ENCODE assay signal across 16 mouse cellular contexts in the genomic region with DNA sequence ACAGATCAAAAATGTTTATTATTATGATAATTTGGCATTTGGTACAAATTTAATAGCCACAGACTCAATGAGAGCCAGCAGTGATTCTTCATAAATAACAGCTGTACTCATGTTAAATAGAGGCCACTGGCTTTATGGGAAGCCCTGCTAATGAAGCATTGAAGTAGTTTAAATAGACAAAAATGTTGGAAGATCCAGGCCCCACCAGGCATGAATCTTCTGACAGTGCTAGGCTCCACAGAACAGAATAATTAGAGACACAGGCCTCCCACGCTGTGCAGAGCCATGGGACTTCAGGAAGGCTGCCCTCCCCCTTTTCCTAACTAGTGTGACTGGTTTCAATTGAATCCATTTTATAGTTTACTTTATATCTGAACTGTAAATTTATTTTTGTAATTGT. TPM values are rescaled to one million over a fixed set of nuclear protein-coding genes. Genes with fewer than 3 reads are reported as not detected.
DNase-seq lines count a peak whose midpoint lies in the region; ATAC-seq and TF ChIP-seq lines count a peak whose summit lies in the region.
"Had no signal": no experiment of that assay in that cellular context is flagged by ENCODE, and none has a peak within 500 bp of the region (broad histone marks: within the 10 kb centered on the region; RNA-seq: fewer than 3 reads in every experiment).

No protein-coding gene starts in this region.

- H3K27ac ChIP-seq in forebrain, embryonic 11.5 days (ENCODE audit: low read depth, low read length), result no peak overlapping the region
- no peak overlapping the region for H3K27ac ChIP-seq in forebrain, embryonic 10.5 days
- no peak overlapping the region for H3K27ac ChIP-seq in forebrain, postnatal 0 days (ENCODE audit: low read depth, low read length)
- H3K27ac ChIP-seq: gastrocnemius, adult 2 months had no signal

- H3K36me3 ChIP-seq in forebrain, embryonic 11.5 days (ENCODE audit: control insufficient read depth, insufficient read depth, low read length), result no peaks in the 10 kb centered on the region
- H3K36me3 ChIP-seq in forebrain, embryonic 10.5 days (replicated peaks), result no peaks in the 10 kb centered on the region
- H3K36me3 ChIP-seq in forebrain, postnatal 0 days (ENCODE audit: insufficient read depth), result no peaks in the 10 kb centered on the region
- H3K36me3 ChIP-seq: heart, embryonic 12.5 days had no signal

- H3K4me1 ChIP-seq in forebrain, embryonic 11.5 days (replicated peaks; ENCODE audit: control insufficient read depth, insufficient read depth, low read length), result no peaks in the 10 kb centered on the region
- peaks cover 11% of the 10 kb centered on the region for H3K4me1 ChIP-seq in forebrain, embryonic 10.5 days
- no peaks in the 10 kb centered on the region for H3K4me1 ChIP-seq in forebrain, postnatal 0 days (ENCODE audit: insufficient read depth)
- H3K4me1 ChIP-seq: heart, embryonic 12.5 days had no signal

- no peaks in the 10 kb centered on the region for H3K27me3 ChIP-seq in forebrain, embryonic 11.5 days (ENCODE audit: control insufficient read depth, insufficient read depth, low read length)
- no peaks in the 10 kb centered on the region for H3K27me3 ChIP-seq in forebrain, embryonic 10.5 days (ENCODE audit: poor library complexity, severe bottlenecking)
- H3K27me3 ChIP-seq in forebrain, postnatal 0 days (ENCODE audit: insufficient read depth, low read length), result no peaks in the 10 kb centered on the region
- H3K27me3 ChIP-seq: heart, embryonic 12.5 days had no signal

- H3K9me3 ChIP-seq in forebrain, embryonic 11.5 days (ENCODE audit: control insufficient read depth, low read length), result no peaks in the 10 kb centered on the region
- no peaks in the 10 kb centered on the region for H3K9me3 ChIP-seq in forebrain, embryonic 10.5 days
- no peaks in the 10 kb centered on the region for H3K9me3 ChIP-seq in forebrain, postnatal 0 days (ENCODE audit: low read length)
- H3K9me3 ChIP-seq: heart, embryonic 12.5 days had no signal

- DNase-seq in forebrain, embryonic 11.5 days (ENCODE audit: low spot score), result no peak
- DNase-seq in forebrain, embryonic 10.5 days (ENCODE audit: extremely low spot score, low spot score), result no peak
- peak; percentile 22 to 51 for DNase-seq in kidney, postnatal 4 days
- no peak for DNase-seq in kidney, adult 8-10 months
- peak; percentile 55 for DNase-seq in brain, adult 2 months (ENCODE audit: low read depth, low spot score)
- no peak for DNase-seq in forebrain, postnatal 0 days
- DNase-seq in thymus, postnatal 4 days, result no peak
- no peak for DNase-seq in right cerebral cortex, postnatal 4 days
- DNase-seq: adrenal gland, postnatal 14 days; cerebellum, postnatal 25 days; gastrocnemius, adult 2 months; liver; lung, postnatal 14 days had no signal

- no peak overlapping the region for H3K4me2 ChIP-seq in forebrain, embryonic 11.5 days (ENCODE audit: low read depth, low read length, severe bottlenecking)
- no peak overlapping the region for H3K4me2 ChIP-seq in forebrain, postnatal 0 days (ENCODE audit: low read depth)
- H3K4me2 ChIP-seq: heart, embryonic 12.5 days had no signal

- TF ChIP-seq CTCF in forebrain, postnatal 0 days (IDR thresholded peaks at IDR 0.05; ENCODE audit: low read depth), result no peak

- no peak overlapping the region for H3K9ac ChIP-seq in forebrain, embryonic 11.5 days (ENCODE audit: low read length)
- H3K9ac ChIP-seq in forebrain, postnatal 0 days, result no peak overlapping the region
- H3K9ac ChIP-seq: heart, embryonic 12.5 days had no signal

- peak; percentile 66 for ATAC-seq in forebrain, embryonic 11.5 days (replicated peaks; ENCODE audit: low FRiP score)
- peak; percentile 45; the same call in 1 of the 2 replicates for ATAC-seq in forebrain, postnatal 0 days

- 20% methylated on average over 1 of the region's 1 CpGs for WGBS in forebrain, embryonic 11.5 days
- 63% methylated on average over 1 of the region's 1 CpGs for WGBS in forebrain, embryonic 10.5 days
- WGBS in forebrain, postnatal 0 days, result 24% methylated on average over 1 of the region's 1 CpGs

- H3K4me3 ChIP-seq in forebrain, embryonic 11.5 days (ENCODE audit: low read depth, low read length), result no peak overlapping the region
- H3K4me3 ChIP-seq in forebrain, embryonic 10.5 days, result no peak overlapping the region
- no peak overlapping the region for H3K4me3 ChIP-seq in forebrain, postnatal 0 days (ENCODE audit: low read depth, low read length)
- H3K4me3 ChIP-seq: erythroblast, embryonic 14.5 days; gastrocnemius, adult 2 months; heart, embryonic 12.5 days had no signal

RNA-seq across cellular contexts. Expression of gene Vwc2, which starts 11.8 kb away (rescaled TPM):
- 2.6 and 2.9 TPM in 2 replicates for polyA plus RNA-seq in forebrain, embryonic 11.5 days (2014; fragmentation: Nextera tagmentation; extraction: Ambion mirVana)
- 2.9 and 3.7 TPM in 2 replicates for polyA plus RNA-seq in forebrain, embryonic 10.5 days (2016; fragmentation: Nextera tagmentation; extraction: Ambion mirVana)
- 13.6 and 14.5 TPM in 2 replicates for total RNA-seq in forebrain, postnatal 0 days (2014; rRNA removed)
- 7.3 and 8.2 TPM in 2 replicates for polyA plus RNA-seq in forebrain, postnatal 0 days (2015; fragmentation: Nextera tagmentation; extraction: Ambion mirVana)
- total RNA-seq: adrenal gland, postnatal 14 days; hematopoietic stem cell, adult 5-6 weeks had no signal
- polyA plus RNA-seq: erythroblast, embryonic 14.5 days had no signal

Comparison
In these comparisons a context has a peak if more than half of its experiments do, and no peak if none do; other contexts are left out.
1. DNase-seq: peak in kidney, postnatal 4 days (2 of 2) and brain, adult 2 months (single experiment); none in forebrain, embryonic 11.5 days (single experiment), forebrain, embryonic 10.5 days (single experiment), kidney, adult 8-10 months (0 of 2), forebrain, postnatal 0 days (single experiment), thymus, postnatal 4 days (single experiment) and right cerebral cortex, postnatal 4 days (single experiment).